Mouse (Mus musculus) adrenal gland, postnatal 4 days (tissue): ENCODE measurements around the gene Cyp2u1. TPM values are rescaled to one million over a fixed set of nuclear protein-coding genes. Genes with fewer than 3 reads are reported as not detected.

Source experiments
- DNase-seq, 2 experiments: peaks; one replicate each; pipeline ENCODE4 v3.0.0; 2021 to 2022; ENCODE audit warnings: low spot score in 2 of 2, mixed read lengths in 2 of 2
- total RNA-seq, 2 experiments: library from RNA; stranded (reverse); gene quantifications; 2 replicates each; pipeline ENCODE4 v1.2.3; 2021

Cyp2u1 gene
- total RNA-seq, 2 experiments from 2014 or later: 8.7 to 9.5 TPM

GRCm38 (mm10) chr3:131307811-131308210, 4.8 kb upstream of the Cyp2u1 start:
- DNase-seq: no peak

- no peak for DNase-seq
Observed at GRCm38 (mm10) chr3:131306255-131306654, 3.2 kb upstream of the Cyp2u1 start.

- no peak for DNase-seq
Observed at GRCm38 (mm10) chr3:131303320-131303714, 290 bp upstream of the Cyp2u1 start.

- DNase-seq: no peak
Observed at GRCm38 (mm10) chr3:131299908-131300307, 3.1 kb downstream of the Cyp2u1 start.

- no peak for DNase-seq
Observed at GRCm38 (mm10) chr3:131299078-131299477, 3.9 kb downstream of the Cyp2u1 start.

GRCm38 (mm10) chr3:131296893-131297292, 6.1 kb downstream of the Cyp2u1 start:
- DNase-seq: no peak

- no peak for DNase-seq
Observed at GRCm38 (mm10) chr3:131295513-131296200, 7.4 kb downstream of the Cyp2u1 start.

GRCm38 (mm10) chr3:131294503-131294902, 8.5 kb downstream of the Cyp2u1 start:
- no peak for DNase-seq

GRCm38 (mm10) chr3:131292959-131293358, 10.1 kb downstream of the Cyp2u1 start:
- DNase-seq: no peak

GRCm38 (mm10) chr3:131292349-131292748, 10.7 kb downstream of the Cyp2u1 start:
- no peak for DNase-seq

GRCm38 (mm10) chr3:131291890-131292289, 11.1 kb downstream of the Cyp2u1 start:
- no peak for DNase-seq

- no peak for DNase-seq
Observed at GRCm38 (mm10) chr3:131274151-131274550, 28.9 kb downstream of the Cyp2u1 start.

- no peak for DNase-seq
Observed at GRCm38 (mm10) chr3:131272374-131273100, 30.5 kb downstream of the Cyp2u1 start.

GRCm38 (mm10) chr3:131271559-131272373, 31.3 kb downstream of the Cyp2u1 start, which contains the start of gene Hadh:
TSS of gene Hadh (minus strand) at chr3:131272101.
- DNase-seq: peak; percentile 65 to 68

GRCm38 (mm10) chr3:131271157-131271556, 31.9 kb downstream of the Cyp2u1 start:
- peak in 1 of 2 experiments; percentile 40 for DNase-seq

- DNase-seq: no peak
Observed at GRCm38 (mm10) chr3:131270381-131270780, 32.6 kb downstream of the Cyp2u1 start.

GRCm38 (mm10) chr3:131266366-131267050, 36.5 kb downstream of the Cyp2u1 start:
- DNase-seq: no peak

- DNase-seq: no peak
Observed at GRCm38 (mm10) chr3:131265516-131265915, 37.5 kb downstream of the Cyp2u1 start.

GRCm38 (mm10) chr3:131263766-131264486, 39.1 kb downstream of the Cyp2u1 start:
- DNase-seq: no peak

- no peak for DNase-seq
Observed at GRCm38 (mm10) chr3:131260418-131260817, 42.6 kb downstream of the Cyp2u1 start.
